Mouse (Mus musculus) right cerebral cortex, postnatal 36 days (tissue): ENCODE measurements around the gene Snx6.
"Not testable (repeated sequence)": the region's sequence is repeated elsewhere in the genome, so short reads cannot be mapped to it uniquely, and the experiment has no call there.

Experiments
- DNase-seq, 2 experiments: peaks; one replicate each; pipeline ENCODE4 v3.0.0; 2022; ENCODE audit warnings: low spot score in 2 of 2, mixed read lengths in 1 of 2

The Snx6 gene

DNA sequence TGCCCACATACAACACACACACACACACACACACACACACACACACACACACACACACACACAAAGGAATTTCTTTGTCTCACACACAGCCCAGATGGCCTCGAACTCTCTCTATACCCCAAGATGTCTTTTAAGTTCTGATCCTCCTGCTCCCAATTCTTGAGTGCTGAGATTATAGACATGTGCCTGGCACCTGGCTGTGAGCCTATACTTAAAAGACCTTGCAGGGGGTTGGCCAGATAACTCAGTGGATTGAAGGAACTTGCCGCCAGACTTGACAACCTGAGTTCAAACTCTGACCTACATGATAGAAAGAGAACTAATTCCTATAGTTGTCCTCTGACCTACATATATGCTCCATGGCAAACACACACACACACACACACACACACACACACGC lies 8.0 kb upstream of the Snx6 start:
- DNase-seq: no peak

DNA sequence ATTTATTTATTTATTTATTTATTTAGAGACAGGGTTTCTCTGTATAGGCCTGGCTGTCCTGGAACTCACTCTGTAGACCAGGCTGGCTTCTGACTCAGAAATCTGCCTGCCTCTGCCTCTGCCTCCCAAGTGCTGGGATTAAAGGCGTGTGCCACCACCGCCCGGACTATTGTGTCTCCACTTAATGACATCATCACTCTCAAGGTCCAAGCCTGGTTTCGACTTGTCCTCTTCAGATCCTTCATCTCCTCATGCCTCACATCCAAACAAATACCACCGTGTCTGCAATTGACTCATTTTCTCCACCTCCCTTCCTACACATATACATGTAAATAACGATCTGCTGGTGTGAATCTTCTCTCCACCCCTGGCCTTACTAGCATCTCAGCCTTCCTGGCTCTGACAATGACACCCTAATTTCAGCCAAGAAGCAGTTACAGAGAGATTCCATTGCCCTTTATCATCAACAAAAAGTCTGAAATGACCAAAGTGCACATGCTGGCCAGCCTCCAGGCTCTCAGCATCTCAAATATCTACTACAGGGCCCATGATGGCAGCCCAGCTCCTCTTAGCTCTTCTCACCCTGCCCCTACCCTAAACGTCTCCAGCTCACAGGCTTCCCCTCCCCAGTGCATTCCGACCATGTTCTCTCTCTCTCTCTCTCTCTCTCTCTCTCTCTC lies 1.2 kb upstream of the Snx6 start:
- DNase-seq: no peak

DNA sequence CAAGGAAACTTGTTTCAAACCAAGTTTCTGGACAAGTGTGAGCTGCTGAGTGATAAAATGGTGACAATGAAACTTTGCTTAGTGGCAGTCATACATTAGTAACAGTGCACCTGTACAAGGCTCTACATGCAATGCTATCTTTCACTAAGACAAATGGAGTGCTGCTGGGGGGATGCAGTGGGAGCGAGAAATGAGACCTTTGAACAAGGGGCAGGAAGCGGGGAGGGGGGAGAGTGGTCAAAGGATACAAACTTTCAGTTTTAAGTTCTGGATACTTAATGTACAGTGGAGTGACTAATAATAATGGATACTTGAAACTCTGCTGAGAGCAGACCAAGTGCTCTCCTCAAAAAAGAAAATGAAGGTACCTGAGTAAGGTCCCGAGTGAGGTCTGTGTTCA lies 1.1 kb downstream of the Snx6 start:
- DNase-seq: no peak

DNA sequence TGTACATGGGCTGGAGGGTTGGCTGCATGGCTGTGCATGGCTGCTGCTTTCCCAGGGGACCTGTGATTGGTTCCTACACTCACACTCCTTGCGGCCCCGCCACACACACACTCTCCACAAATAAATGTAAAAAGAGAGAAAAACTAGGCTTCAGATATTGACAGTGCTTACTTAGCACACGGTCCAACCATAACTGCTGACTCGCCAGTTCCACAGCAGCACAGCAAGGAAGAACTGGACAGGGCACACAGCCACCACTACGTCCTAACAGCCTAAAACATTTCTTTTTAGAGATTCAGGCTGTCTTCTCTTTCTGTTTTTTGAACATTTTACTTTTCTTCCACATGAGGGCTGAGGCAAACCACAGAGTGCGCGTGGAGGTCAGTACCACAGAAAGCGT lies 4.0 kb downstream of the Snx6 start:
- DNase-seq: no peak

DNA sequence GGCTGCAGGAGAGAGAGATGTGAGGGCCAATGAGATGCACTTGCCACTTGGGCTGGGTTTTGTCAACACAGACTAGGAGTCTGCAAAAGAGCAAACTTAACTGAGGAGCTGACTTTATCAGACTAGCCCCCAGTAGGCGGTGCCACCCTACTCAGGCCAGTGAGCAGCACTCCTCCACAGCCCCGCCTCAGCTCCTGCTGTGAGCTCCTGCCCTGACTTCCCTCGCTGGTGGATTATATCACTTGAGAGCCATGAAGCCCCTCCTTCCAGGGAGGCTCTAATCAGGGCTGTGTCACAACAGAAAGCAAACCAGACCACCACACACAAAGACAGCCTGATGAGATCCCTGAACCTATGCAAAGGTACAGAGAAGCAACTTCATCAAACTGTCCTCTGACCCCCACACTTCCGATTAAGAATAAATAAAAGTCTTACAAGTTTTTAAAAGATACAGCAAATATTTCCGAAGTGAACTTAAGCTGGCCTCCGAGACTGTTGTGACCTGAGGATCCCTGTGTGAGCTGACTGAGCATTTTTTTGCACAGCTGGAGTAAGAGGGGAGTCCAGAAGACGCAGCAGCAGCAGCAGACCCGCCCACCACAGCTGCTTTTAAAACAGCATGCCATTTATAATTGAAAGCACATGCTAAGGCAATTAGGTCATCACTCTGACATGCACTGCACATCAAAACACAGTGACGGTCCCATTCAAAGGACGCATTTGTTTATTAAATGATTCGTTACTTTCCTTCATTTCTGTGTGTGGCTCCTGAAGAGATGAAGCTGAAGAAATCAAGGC lies 6.0 kb downstream of the Snx6 start:
- no peak for DNase-seq

DNA sequence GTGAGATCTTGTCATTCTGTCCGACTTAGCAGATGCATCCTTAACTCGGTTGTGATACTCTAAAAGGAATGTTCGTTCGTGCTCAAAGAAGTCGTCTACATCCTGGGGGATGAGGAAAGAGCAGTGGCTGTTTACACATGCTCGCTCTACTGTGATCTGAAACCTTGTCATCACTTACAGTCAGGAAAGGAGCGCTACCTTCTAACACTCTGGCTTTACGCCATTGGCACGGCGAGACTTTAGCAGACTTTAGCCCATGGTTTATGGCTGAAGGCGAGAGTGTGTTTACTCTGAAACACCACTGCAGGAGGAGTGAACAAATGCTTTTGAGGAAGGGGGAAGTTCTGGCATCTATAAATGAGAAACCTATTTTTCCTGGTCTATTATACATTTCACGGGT lies 31.9 kb downstream of the Snx6 start:
- DNase-seq: no peak

DNA sequence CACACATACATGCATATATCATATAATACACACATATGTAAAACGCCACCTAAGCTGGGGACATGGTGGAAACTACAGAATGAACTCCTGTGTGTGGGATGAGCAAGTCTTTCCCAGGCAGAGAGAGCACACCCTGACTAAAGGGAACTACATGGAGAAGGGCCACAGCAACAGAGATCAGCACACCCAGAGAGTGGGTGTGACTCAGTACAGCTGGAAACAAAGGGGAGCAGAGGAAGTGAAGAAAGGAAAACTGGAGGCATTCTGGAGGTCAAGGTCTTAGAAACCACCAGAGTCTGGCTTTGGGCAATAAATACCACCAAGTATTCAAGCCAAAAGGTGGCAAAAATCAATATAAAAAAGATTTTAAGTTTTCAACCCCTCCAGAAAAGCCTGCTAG lies 34.8 kb downstream of the Snx6 start:
- DNase-seq: no peak

DNA sequence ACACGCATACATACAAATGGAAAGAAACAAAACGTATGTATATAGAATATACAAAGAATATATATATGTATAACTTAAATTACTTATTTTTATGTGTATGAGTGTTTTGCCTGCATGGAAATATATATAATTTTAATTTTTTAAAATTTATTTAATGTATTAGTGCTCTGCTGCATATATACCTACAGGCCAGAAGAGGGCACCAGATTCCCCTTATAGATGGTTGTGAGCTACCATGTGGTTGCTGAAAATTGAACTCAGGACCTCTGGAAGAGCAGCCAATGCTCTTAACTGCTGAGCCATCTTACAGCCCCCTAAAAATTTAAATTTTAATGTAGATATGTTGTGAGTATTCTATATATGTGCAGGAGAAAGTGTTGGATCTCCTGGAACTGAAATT lies 36.7 kb downstream of the Snx6 start:
- DNase-seq: no peak

DNA sequence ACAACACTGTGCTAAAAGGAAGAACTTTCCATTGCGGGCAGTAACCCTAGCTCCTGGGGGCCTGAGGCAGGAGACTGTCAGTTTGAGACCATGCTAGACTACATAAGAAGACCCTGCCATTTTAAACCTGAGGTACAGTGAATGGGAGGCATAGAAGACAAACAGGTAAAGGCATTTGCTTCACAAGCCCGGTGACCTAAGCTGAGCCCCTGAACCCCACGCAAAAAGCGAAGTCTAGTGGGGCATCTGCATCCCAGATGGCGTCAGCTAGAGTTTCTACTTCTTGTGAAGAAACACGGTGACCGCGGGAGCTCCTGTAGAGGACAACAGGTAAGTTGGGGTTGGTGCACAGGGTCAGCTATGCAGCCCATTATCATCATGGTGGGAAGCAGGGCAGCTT lies 46.9 kb downstream of the Snx6 start:
- DNase-seq: no peak

DNA sequence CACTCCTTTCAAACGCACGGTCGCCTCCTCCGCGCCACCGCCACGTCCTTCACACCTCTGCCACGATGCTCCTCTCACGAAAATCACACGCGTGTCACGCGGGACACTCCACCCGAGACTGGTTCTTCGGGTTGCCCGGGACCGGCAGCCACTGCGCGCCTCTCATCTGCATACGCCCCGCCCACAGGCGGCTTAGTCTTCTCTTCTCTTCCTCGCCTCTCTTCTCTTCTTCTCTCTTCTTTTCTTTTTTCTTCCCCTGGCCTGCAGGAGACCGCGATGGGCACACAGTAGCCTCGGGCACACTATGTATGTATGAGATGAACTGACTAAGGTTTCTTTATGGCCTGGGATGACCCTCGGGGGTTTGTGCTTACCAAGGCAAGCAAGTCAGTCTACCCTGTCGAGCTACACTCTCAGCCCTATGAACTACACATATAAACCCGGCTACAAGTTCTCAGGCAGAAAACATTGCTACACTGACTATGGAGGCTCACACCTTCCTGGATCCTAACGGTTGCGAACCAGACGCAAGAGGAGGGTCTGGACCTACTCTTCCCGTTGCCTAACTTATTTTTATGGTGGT lies 56.8 kb downstream of the Snx6 start:
- DNase-seq: not testable (repeated sequence)

DNA sequence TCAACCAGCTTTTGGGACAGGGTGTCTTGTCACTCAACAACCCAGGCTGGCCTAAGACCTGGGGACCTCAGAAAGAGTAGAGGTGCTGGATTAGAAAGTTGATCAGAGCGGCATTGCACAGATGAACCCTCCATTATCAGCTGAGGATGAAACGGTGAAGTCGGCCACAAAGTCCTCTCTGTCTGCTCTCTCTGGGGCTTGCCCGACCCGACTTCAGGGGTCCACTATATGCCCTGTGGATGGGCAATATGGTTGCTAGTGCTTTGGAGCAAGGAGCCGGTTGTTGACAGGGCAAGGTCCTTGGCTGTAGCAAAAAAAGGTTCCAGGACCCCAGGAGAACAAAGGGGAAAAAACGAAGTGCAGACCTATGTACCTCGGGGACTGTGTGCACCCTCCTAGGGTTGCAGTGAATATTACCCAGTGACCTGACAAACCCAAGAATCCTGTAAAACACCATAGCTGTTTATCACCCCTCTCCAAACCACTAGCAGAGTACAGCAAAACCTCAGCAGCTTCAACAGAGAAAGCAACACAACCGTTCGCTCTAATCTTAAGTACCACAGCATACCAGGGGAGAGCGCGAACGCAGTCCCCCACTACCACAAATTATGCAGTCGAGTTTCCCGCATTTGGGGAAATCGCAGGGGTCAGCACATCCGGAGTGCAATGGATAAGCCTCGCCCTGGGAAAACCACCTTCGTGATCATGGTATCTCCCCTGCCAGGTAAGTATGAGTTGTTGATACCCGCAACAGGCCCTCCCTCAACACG lies 57.4 kb downstream of the Snx6 start:
- DNase-seq: not testable (repeated sequence)

DNA sequence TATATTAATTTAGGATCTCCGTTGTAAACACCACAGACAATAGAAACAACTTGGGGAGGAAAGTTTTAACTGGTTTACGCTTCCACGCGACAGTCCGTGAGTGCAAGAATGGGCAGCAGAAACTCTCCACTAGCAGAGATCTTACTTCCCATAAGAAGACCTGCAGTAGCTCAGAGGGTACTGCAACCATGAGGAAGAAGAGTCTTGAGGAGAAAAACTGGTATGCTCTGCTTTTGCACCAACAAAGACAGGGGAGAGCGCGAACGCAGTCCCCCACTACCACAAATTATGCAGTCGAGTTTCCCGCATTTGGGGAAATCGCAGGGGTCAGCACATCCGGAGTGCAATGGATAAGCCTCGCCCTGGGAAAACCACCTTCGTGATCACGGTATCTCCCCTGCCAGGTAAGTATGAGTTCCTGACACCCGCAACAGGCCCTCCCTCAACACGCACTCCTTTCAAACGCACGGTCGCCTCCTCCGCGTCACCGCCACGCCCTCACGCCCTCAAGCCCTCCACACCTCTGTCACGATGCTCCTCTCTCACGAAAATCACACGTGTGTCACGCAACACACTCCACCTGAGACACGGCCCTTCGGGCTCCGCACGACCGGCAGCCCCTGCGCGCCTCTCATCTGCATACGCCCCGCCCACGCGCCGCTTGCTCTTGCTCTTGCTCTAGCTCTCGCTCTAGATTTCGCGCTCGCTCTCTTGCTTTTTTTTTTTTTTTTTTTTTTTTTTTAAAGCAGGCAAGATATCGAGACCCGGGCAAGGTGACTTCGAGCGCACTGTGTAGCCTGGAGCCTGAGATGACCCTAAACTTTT lies 61.0 kb downstream of the Snx6 start:
- not testable (repeated sequence) for DNase-seq

DNA sequence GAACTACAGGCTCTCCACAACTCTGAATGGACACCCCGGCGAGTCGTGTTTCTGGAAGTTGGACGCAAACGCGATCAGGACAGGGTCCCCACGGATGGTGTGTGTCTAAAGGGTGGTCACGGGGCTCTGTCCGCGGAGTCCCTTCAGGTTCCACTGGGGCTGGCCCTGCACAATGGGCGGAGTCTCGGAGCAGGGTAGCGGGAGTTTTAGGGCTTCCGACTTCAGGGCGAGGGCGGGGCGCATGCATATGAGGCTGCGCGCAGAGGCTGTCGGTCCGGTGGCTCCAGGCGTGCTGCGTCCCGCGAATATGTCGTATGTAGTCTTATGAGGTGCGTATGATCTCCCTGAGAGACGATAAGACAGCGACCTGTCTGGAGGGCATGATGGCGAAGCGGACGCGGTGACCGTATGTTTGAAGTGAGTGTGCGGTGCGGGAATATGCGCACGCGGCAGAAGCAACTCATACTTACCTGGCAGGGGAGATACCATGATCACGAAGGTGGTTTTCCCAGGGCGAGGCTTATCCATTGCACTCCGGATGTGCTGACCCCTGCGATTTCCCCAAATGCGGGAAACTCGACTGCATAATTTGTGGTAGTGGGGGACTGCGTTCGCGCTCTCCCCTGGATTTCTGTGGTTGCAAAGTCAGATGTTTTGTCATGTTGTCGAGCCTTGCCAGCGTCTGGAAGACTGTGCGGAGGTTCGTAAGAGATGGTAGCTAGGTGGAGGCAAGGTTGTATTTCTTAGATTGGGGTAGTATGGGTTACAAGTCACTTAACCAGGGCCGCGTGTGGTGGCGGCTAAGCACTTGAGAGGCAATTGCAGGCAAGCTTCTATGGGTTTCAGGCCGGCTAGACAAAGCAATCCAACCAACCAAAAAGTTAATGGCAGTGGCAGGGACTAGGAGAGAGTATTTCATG lies 66.1 kb downstream of the Snx6 start:
- DNase-seq: not testable (repeated sequence)

DNA sequence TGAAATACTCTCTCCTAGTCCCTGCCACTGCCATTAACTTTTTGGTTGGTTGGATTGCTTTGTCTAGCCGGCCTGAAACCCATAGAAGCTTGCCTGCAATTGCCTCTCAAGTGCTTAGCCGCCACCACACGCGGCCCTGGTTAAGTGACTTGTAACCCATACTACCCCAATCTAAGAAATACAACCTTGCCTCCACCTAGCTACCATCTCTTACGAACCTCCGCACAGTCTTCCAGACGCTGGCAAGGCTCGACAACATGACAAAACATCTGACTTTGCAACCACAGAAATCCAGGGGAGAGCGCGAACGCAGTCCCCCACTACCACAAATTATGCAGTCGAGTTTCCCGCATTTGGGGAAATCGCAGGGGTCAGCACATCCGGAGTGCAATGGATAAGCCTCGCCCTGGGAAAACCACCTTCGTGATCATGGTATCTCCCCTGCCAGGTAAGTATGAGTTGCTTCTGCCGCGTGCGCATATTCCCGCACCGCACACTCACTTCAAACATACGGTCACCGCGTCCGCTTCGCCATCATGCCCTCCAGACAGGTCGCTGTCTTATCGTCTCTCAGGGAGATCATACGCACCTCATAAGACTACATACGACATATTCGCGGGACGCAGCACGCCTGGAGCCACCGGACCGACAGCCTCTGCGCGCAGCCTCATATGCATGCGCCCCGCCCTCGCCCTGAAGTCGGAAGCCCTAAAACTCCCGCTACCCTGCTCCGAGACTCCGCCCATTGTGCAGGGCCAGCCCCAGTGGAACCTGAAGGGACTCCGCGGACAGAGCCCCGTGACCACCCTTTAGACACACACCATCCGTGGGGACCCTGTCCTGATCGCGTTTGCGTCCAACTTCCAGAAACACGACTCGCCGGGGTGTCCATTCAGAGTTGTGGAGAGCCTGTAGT lies 76.4 kb downstream of the Snx6 start:
- DNase-seq: not testable (repeated sequence)

DNA sequence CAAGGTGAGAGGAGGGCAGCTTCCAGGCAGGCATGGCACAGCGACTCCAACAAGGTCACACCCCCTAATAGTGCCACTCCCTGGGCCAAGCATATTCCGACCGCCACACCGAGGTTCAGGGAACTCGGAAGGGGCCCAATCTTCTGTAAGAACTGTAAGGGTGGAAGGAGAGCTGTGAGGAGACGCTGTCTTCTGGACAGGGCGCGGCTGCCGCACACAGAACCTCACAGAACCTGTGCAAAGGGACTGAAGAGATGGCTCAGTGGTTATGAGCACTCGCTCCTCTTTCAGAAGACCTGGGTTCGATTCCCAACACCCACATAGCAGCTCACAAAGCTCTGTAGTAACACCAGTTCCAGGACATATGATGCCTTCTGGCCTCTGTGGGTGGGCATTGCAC lies 78.0 kb downstream of the Snx6 start:
- DNase-seq: not testable (repeated sequence)

DNA sequence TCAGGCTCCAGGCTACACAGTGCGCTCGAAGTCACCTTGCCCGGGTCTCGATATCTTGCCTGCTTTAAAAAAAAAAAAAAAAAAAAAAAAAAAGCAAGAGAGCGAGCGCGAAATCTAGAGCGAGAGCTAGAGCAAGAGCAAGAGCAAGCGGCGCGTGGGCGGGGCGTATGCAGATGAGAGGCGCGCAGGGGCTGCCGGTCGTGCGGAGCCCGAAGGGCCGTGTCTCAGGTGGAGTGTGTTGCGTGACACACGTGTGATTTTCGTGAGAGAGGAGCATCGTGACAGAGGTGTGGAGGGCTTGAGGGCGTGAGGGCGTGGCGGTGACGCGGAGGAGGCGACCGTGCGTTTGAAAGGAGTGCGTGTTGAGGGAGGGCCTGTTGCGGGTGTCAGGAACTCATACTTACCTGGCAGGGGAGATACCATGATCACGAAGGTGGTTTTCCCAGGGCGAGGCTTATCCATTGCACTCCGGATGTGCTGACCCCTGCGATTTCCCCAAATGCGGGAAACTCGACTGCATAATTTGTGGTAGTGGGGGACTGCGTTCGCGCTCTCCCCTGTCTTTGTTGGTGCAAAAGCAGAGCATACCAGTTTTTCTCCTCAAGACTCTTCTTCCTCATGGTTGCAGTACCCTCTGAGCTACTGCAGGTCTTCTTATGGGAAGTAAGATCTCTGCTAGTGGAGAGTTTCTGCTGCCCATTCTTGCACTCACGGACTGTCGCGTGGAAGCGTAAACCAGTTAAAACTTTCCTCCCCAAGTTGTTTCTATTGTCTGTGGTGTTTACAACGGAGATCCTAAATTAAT lies 81.5 kb downstream of the Snx6 start:
- peak in 1 of 2 experiments; percentile 58 for DNase-seq

DNA sequence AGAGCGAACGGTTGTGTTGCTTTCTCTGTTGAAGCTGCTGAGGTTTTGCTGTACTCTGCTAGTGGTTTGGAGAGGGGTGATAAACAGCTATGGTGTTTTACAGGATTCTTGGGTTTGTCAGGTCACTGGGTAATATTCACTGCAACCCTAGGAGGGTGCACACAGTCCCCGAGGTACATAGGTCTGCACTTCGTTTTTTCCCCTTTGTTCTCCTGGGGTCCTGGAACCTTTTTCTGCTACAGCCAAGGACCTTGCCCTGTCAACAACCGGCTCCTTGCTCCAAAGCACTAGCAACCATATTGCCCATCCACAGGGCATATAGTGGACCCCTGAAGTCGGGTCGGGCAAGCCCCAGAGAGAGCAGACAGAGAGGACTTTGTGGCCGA lies 85.0 kb downstream of the Snx6 start:
- DNase-seq: not testable (repeated sequence)
